Mouse (Mus musculus): ENCODE results near the gene P2rx1.

DNA sequence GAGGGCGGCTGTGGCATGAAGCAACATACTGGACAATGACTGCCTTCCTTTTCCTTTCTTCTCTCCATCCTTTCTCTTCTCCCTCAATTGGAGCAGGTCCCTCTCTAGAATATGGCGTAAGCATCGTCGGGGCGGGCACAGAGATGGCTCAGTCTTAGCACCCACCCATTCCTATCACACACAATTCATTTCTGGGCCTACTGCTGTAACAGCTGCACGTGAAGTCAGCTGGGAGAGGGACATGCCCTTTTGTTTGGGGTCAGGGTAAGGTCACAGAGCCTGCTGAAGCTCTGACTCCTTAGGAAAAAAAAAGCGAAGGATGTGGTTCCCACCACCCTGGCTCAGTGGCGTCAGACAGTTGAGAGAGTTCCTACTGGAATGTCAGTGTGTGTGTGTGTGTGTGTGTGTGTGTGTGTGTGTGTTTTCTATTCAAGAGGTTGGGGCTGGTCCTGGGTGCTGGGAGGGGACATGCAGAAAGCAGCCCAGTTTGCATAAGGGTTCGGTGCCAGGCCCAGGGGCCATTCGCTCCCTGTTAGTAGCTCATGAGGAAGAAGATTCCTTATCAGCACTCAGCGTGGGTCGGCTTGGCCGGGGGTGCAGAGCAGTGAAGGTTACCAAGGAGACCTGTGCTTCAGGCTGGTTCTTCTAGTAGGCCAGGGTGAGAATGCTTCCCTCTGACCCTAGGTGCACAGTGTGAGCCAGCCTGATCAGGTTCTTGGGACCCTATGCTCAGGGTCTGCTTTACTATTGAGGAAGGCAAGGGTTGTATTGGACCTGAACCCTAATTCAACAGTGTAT is 1.2 kb upstream of the P2rx1 start:
- TF ChIP-seq EP300 (IDR thresholded peaks at IDR 0.05; ENCODE audit: insufficient read depth, low read depth, low read length), result no peak
- no peak for TF ChIP-seq CTCF (IDR thresholded peaks at IDR 0.05; ENCODE audit: low read depth, low read length)

Measured in ES-Bruce4 (cell line).